Mouse (Mus musculus): ENCODE results near the gene Mpi.

GRCm38 (mm10) chr9:57601353-57601706, 48.8 kb upstream of the Mpi start:
- TF ChIP-seq CTCF (IDR thresholded peaks at IDR 0.05; ENCODE audit: low read depth) (no peak), EP300 (IDR thresholded peaks at IDR 0.05; ENCODE audit: low read depth) (no peak)
